Mouse (Mus musculus) neural tube, embryonic 14.5 days (tissue): ENCODE data around the gene Commd7. TPM values are rescaled to one million over a fixed set of nuclear protein-coding genes. Genes with fewer than 3 reads are reported as not detected.

Source experiments
- ATAC-seq: fragments of 200-750 bp; cut with Nextera tagmentation; 2 replicates; pipeline ENCODE4 v1.8.0; 2017; ENCODE audit warnings: low read depth, mild to moderate bottlenecking, moderate TSS enrichment, moderate library complexity
- H3K27ac ChIP-seq: fragments of 300-500 bp; sonication (generic); 2 replicates; pipeline ENCODE4 v1.5.1; 2014; ENCODE audit warnings: low read depth, mild to moderate bottlenecking, control low read depth, low read length, moderate library complexity, mixed read lengths
- H3K27me3 ChIP-seq: fragments of 300-500 bp; sonication (generic); 2 replicates; pipeline ENCODE4 v1.6.1; 2014; ENCODE audit warnings: low read length; ENCODE audit not compliant: control insufficient read depth, insufficient read depth
- H3K36me3 ChIP-seq: fragments of 300-500 bp; sonication (generic); 2 replicates; pipeline ENCODE4 v1.6.1; 2014; ENCODE audit warnings: low read length, mixed read lengths; ENCODE audit not compliant: control insufficient read depth, insufficient read depth
- H3K4me1 ChIP-seq: fragments of 300-500 bp; sonication (generic); 2 replicates; pipeline ENCODE4 v1.6.1; 2014; ENCODE audit warnings: low read length; ENCODE audit not compliant: control insufficient read depth, insufficient read depth
- H3K4me2 ChIP-seq: fragments of 300-500 bp; sonication (generic); 2 replicates; pipeline ENCODE4 v1.6.1; 2014; ENCODE audit warnings: mild to moderate bottlenecking, low read depth, low read length, control low read depth
- H3K4me3 ChIP-seq: fragments of 300-500 bp; sonication (generic); 2 replicates; pipeline ENCODE4 v1.5.1; 2014; ENCODE audit warnings: low read depth, low read length, control low read depth, mixed read lengths
- H3K9ac ChIP-seq: fragments of 300-500 bp; sonication (generic); replicated peaks from 2 replicates; pipeline ENCODE4 v1.6.1; 2014; ENCODE audit warnings: low read depth, mild to moderate bottlenecking, control low read depth, low read length, mixed read lengths
- H3K9me3 ChIP-seq: fragments of 300-500 bp; sonication (generic); 2 replicates; pipeline ENCODE4 v1.6.1; 2016; ENCODE audit warnings: low read length; ENCODE audit not compliant: control insufficient read depth
- WGBS: fragments of 180-500 bp; shearing (Covaris S2); extraction: QIAGEN DNeasy Blood & Tissue Kit; methylation state at CpG from one replicate; pipeline ENCODE4 v1.1.7; 2014; 5-methylcytosine and 5-hydroxymethylcytosine counted together
- polyA plus RNA-seq: library from polyadenylated mRNA; unstranded; fragments of >200 nt; fragmentation: Nextera tagmentation; extraction: Ambion mirVana; gene quantifications from 2 replicates; pipeline ENCODE4 v1.2.1, GENCODE M21; 2014

Commd7 gene
- polyA plus RNA-seq, 1 experiment from 2014 or later = 77.3 TPM

- H3K27ac ChIP-seq = no peak overlapping the region
- H3K9me3 ChIP-seq = no peaks in the 10 kb centered on the region
- H3K36me3 ChIP-seq = no peaks in the 10 kb centered on the region
- WGBS = 38% methylated on average over 6 of the region's 6 CpGs
- ATAC-seq = no peak
- no peak overlapping the region for H3K4me2 ChIP-seq
- no peaks in the 10 kb centered on the region for H3K4me1 ChIP-seq
- no peaks in the 10 kb centered on the region for H3K27me3 ChIP-seq
- no peak overlapping the region for H3K9ac ChIP-seq
- H3K4me3 ChIP-seq = no peak overlapping the region
These were observed 57.0 kb downstream of the Commd7 start for GRCm38 (mm10) chr2:153575554-153575953.

GRCm38 (mm10) chr2:153573101-153573500 lies 59.5 kb downstream of the Commd7 start:
- no peak overlapping the region for H3K27ac ChIP-seq
- 88% methylated on average over 9 of the region's 9 CpGs for WGBS

GRCm38 (mm10) chr2:153568541-153568940 lies 64.0 kb downstream of the Commd7 start:
- 92% methylated on average over 6 of the region's 6 CpGs for WGBS
- no peak overlapping the region for H3K9ac ChIP-seq
- H3K4me2 ChIP-seq = no peak overlapping the region
- H3K27ac ChIP-seq = no peak overlapping the region
- H3K9me3 ChIP-seq = no peaks in the 10 kb centered on the region
- no peaks in the 10 kb centered on the region for H3K36me3 ChIP-seq
- H3K4me1 ChIP-seq = no peaks in the 10 kb centered on the region
- no peak for ATAC-seq
- H3K4me3 ChIP-seq = no peak overlapping the region
- no peaks in the 10 kb centered on the region for H3K27me3 ChIP-seq

More at GRCm38 (mm10) chr2:153573101-153573500, 59.5 kb downstream of the Commd7 start:
- Histone ChIP-seq H3K4me1 (no peaks in the 10 kb centered on the region), H3K4me2 (no peak overlapping the region), H3K4me3 (no peak overlapping the region), H3K9me3 (no peaks in the 10 kb centered on the region), H3K36me3 (no peaks in the 10 kb centered on the region), H3K9ac (no peak overlapping the region), H3K27me3 (no peaks in the 10 kb centered on the region)
- ATAC-seq = no peak

GRCm38 (mm10) chr2:153568013-153568412 lies 64.6 kb downstream of the Commd7 start:
- H3K4me1 ChIP-seq = no peaks in the 10 kb centered on the region
- no peaks in the 10 kb centered on the region for H3K9me3 ChIP-seq
- H3K36me3 ChIP-seq = no peaks in the 10 kb centered on the region
- H3K4me3 ChIP-seq = no peak overlapping the region
- H3K9ac ChIP-seq = no peak overlapping the region
- no peak overlapping the region for H3K4me2 ChIP-seq
- ATAC-seq = no peak
- H3K27me3 ChIP-seq = no peaks in the 10 kb centered on the region
- WGBS = 73% methylated on average over 4 of the region's 4 CpGs
- H3K27ac ChIP-seq = no peak overlapping the region

Other genes starting within 250 kb of the Commd7 start
- not detected in 2 replicates for gene 4930404H24Rik, start 140.0 kb downstream of the Commd7 start, polyA plus RNA-seq
- 44.4 and 47.9 TPM in 2 replicates for gene Nol4l, start 102.8 kb downstream of the Commd7 start, polyA plus RNA-seq
- gene Dnmt3b, start 16.7 kb upstream of the Commd7 start, polyA plus RNA-seq = 2.9 and 3.6 TPM in 2 replicates
- gene Dnmt3c, start 63.9 kb upstream of the Commd7 start, polyA plus RNA-seq = not detected in 2 replicates
- 337 and 393 TPM in 2 replicates for gene Mapre1, start 108.5 kb upstream of the Commd7 start, polyA plus RNA-seq
- gene Efcab8, start 147.2 kb upstream of the Commd7 start, polyA plus RNA-seq = not detected in 2 replicates
- not detected in 2 replicates for gene Sun5, start 238.3 kb upstream of the Commd7 start, polyA plus RNA-seq
- gene Bpifb2, start 242.3 kb upstream of the Commd7 start, polyA plus RNA-seq = not detected in 2 replicates